Mouse (Mus musculus): ENCODE measurements around the gene Satb2. TPM values are rescaled to one million over a fixed set of nuclear protein-coding genes. Genes with fewer than 3 reads are reported as not detected.

Gene Satb2
- polyA plus RNA-seq, 1 experiment from 2014 or later: 0.07 TPM

DNA sequence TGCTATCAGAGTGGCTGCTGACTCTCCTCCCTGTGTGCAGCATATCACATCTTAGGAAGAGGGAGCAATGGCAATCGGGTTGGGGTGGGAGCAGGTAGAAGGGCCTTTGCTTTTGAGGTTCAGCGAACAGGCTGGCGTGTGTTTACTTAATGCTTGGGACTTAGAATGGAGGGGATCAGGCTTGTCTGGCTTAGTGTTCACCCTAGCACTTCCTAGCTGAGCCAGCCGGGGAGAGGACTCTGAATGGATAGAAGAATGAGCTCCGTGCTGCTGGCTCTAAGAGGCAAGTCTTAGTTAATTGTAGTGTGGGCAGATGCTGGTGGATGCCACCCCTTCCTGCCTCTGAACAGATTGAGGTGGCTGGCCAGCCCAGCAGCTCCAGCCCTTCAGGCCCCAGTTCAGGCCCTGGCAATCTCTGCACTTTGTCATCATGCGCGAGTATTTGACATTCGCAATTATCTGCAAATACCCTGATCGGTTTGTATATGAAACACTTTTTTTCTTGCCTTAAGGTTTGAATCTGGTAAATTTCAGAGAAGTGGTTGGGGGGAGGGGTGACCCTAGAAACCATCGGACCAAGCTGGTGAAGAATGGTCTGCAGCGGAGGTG is 3.6 kb upstream of the Satb2 start:
- peaks cover 96% of the 10 kb centered on the region for H3K27me3 ChIP-seq (replicated peaks)
- no peak overlapping the region for H3K27ac ChIP-seq (replicated peaks)
- 2% methylated on average over 11 of the region's 11 CpGs for WGBS
- H3K4me1 ChIP-seq: peaks cover 19% of the 10 kb centered on the region
- ATAC-seq (ENCODE audit: extremely low read depth, insufficient number of reproducible peaks, low FRiP score, low TSS enrichment): no peak
- H3K4me2 ChIP-seq: no peak overlapping the region
- no peaks in the 10 kb centered on the region for H3K36me3 ChIP-seq
- no peaks in the 10 kb centered on the region for H3K9me3 ChIP-seq
- H3K4me3 ChIP-seq: no peak overlapping the region
- no peak overlapping the region for H3K9ac ChIP-seq

GRCm38 (mm10) chr1:56981508-56981907 is 3.1 kb upstream of the Satb2 start:
- WGBS: 0% methylated on average over 1 of the region's 1 CpGs
- peaks cover 96% of the 10 kb centered on the region for H3K27me3 ChIP-seq (replicated peaks)
- H3K9ac ChIP-seq: no peak overlapping the region
- H3K27ac ChIP-seq (replicated peaks): no peak overlapping the region
- peaks cover 25% of the 10 kb centered on the region for H3K4me1 ChIP-seq
- no peaks in the 10 kb centered on the region for H3K9me3 ChIP-seq
- H3K4me3 ChIP-seq: no peak overlapping the region
- ATAC-seq (ENCODE audit: extremely low read depth, insufficient number of reproducible peaks, low FRiP score, low TSS enrichment): no peak
- no peaks in the 10 kb centered on the region for H3K36me3 ChIP-seq
- no peak overlapping the region for H3K4me2 ChIP-seq

GRCm38 (mm10) chr1:56980631-56981275 is 2.3 kb upstream of the Satb2 start:
- Histone ChIP-seq H3K4me3 (peak overlapping the region; percentile 25), H3K27ac (replicated peaks) (no peak overlapping the region), H3K4me1 (peaks cover 25% of the 10 kb centered on the region), H3K27me3 (replicated peaks) (peaks cover 96% of the 10 kb centered on the region), H3K36me3 (no peaks in the 10 kb centered on the region), H3K4me2 (peak overlapping the region; percentile 58), H3K9ac (no peak overlapping the region), H3K9me3 (no peaks in the 10 kb centered on the region)
- under 1% methylated on average over 27 of the region's 27 CpGs for WGBS
- no peak for ATAC-seq (ENCODE audit: extremely low read depth, insufficient number of reproducible peaks, low FRiP score, low TSS enrichment)

- H3K4me3 ChIP-seq: no peak overlapping the region
- H3K27me3 ChIP-seq (replicated peaks): peaks cover 93% of the 10 kb centered on the region
- H3K36me3 ChIP-seq: no peaks in the 10 kb centered on the region
- H3K4me2 ChIP-seq: no peak overlapping the region
- H3K9ac ChIP-seq: no peak overlapping the region
- H3K4me1 ChIP-seq: peaks cover 25% of the 10 kb centered on the region
- no peak overlapping the region for H3K27ac ChIP-seq (replicated peaks)
- WGBS: 2% methylated on average over 7 of the region's 7 CpGs
- no peak for ATAC-seq (ENCODE audit: extremely low read depth, insufficient number of reproducible peaks, low FRiP score, low TSS enrichment)
- no peaks in the 10 kb centered on the region for H3K9me3 ChIP-seq
Observed at GRCm38 (mm10) chr1:56979531-56980395, 1.3 kb upstream of the Satb2 start.

GRCm38 (mm10) chr1:56977201-56978100 is 999 bp downstream of the Satb2 start:
- H3K27me3 ChIP-seq (replicated peaks): peaks cover 73% of the 10 kb centered on the region
- no peak overlapping the region for H3K27ac ChIP-seq (replicated peaks)
- peaks cover 25% of the 10 kb centered on the region for H3K4me1 ChIP-seq
- no peak for ATAC-seq (ENCODE audit: extremely low read depth, insufficient number of reproducible peaks, low FRiP score, low TSS enrichment)
- H3K9ac ChIP-seq: no peak overlapping the region
- peak overlapping the region; percentile 39 for H3K4me3 ChIP-seq
- no peaks in the 10 kb centered on the region for H3K36me3 ChIP-seq
- peak overlapping the region; percentile 63 for H3K4me2 ChIP-seq
- under 1% methylated on average over 45 of the region's 45 CpGs for WGBS
- H3K9me3 ChIP-seq: no peaks in the 10 kb centered on the region

DNA sequence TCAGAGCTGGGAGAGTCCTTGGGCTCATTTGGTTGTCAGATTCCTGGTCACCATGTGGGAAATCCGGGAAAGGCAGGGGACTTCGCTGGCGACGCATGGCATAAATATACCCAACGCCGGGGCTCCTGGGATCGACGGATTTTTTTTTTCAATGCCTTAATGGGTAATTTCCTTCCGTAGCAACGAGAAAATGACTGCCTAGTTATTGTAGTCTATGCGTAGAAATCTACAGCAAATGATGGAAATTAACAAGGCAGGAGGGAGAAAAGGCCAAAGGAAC is 1.7 kb downstream of the Satb2 start:
- H3K27me3 ChIP-seq (replicated peaks): peaks cover 71% of the 10 kb centered on the region
- no peak overlapping the region for H3K27ac ChIP-seq (replicated peaks)
- H3K4me2 ChIP-seq: peak overlapping the region; percentile 63
- 1% methylated on average over 11 of the region's 11 CpGs for WGBS
- no peaks in the 10 kb centered on the region for H3K9me3 ChIP-seq
- peak overlapping the region; percentile 39 for H3K4me3 ChIP-seq
- peaks cover 29% of the 10 kb centered on the region for H3K4me1 ChIP-seq
- no peak for ATAC-seq (ENCODE audit: extremely low read depth, insufficient number of reproducible peaks, low FRiP score, low TSS enrichment)
- H3K9ac ChIP-seq: no peak overlapping the region
- no peaks in the 10 kb centered on the region for H3K36me3 ChIP-seq

- Histone ChIP-seq H3K4me2 (no peak overlapping the region), H3K9ac (no peak overlapping the region), H3K4me1 (peaks cover 34% of the 10 kb centered on the region), H3K4me3 (peak overlapping the region; percentile 39; the same call in 1 of the 2 replicates), H3K36me3 (no peaks in the 10 kb centered on the region), H3K9me3 (no peaks in the 10 kb centered on the region), H3K27ac (replicated peaks) (no peak overlapping the region), H3K27me3 (replicated peaks) (peaks cover 71% of the 10 kb centered on the region)
- ATAC-seq (ENCODE audit: extremely low read depth, insufficient number of reproducible peaks, low FRiP score, low TSS enrichment): no peak
- 3% methylated on average over 25 of the region's 25 CpGs for WGBS
Observed at GRCm38 (mm10) chr1:56976044-56976824, 2.2 kb downstream of the Satb2 start.

GRCm38 (mm10) chr1:56975546-56975945 is 2.9 kb downstream of the Satb2 start:
- Histone ChIP-seq H3K27ac (replicated peaks) (no peak overlapping the region), H3K9ac (no peak overlapping the region), H3K4me3 (no peak overlapping the region), H3K36me3 (no peaks in the 10 kb centered on the region), H3K9me3 (no peaks in the 10 kb centered on the region), H3K27me3 (replicated peaks) (peaks cover 71% of the 10 kb centered on the region), H3K4me2 (no peak overlapping the region), H3K4me1 (peaks cover 35% of the 10 kb centered on the region)
- WGBS: 2% methylated on average over 12 of the region's 12 CpGs
- no peak for ATAC-seq (ENCODE audit: extremely low read depth, insufficient number of reproducible peaks, low FRiP score, low TSS enrichment)

DNA sequence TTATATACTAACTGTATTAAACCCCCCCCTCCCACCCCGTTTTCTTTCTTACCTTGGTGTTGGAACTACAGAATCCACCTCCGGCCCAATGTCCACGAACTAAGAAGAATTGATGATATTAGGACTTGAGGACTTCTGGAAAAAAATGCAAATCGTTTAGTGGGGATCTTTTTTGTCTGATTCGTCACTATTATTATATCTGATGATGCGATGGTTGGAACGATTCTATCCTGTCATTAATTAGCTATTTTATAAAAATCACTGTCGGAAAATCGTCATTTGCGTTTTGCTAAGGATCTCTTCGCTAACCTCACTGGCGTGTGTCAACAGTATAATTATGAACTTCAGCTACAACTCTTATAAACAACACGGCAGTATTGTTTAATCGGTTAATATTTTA is 4.3 kb downstream of the Satb2 start:
- Histone ChIP-seq H3K27ac (replicated peaks) (no peak overlapping the region), H3K36me3 (no peaks in the 10 kb centered on the region), H3K9me3 (no peaks in the 10 kb centered on the region), H3K9ac (no peak overlapping the region), H3K4me1 (peaks cover 47% of the 10 kb centered on the region), H3K27me3 (replicated peaks) (peaks cover 71% of the 10 kb centered on the region), H3K4me2 (no peak overlapping the region), H3K4me3 (no peak overlapping the region)
- 6% methylated on average over 14 of the region's 14 CpGs for WGBS
- ATAC-seq (ENCODE audit: extremely low read depth, insufficient number of reproducible peaks, low FRiP score, low TSS enrichment): no peak

DNA sequence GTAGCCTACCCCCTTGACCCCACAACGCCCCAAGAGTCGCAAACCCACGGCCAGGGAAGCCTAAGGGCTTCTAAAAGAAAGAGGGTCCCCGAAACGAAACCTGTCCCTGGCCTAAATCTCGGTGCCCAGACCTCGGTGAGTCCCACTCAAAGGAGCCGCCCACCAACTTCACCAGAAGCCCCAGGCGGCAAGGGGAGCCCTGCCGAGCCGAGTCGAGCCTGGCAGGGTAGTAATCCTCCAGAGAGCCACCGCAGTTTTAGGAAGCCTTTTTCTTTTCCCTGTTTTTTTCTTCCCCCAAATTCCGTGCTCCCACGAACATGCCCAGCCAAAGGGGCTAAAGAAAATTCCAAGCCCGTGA is 4.9 kb downstream of the Satb2 start:
- H3K9ac ChIP-seq: peak overlapping the region; percentile 84

More for the DNA sequence above, 4.9 kb downstream of the Satb2 start:
- Histone ChIP-seq H3K4me2 (peak overlapping the region; percentile 91), H3K27ac (replicated peaks) (no peak overlapping the region), H3K9me3 (no peaks in the 10 kb centered on the region), H3K36me3 (no peaks in the 10 kb centered on the region), H3K27me3 (replicated peaks) (peaks cover 75% of the 10 kb centered on the region), H3K4me3 (peak overlapping the region; percentile 68), H3K4me1 (peaks cover 48% of the 10 kb centered on the region)
- ATAC-seq (ENCODE audit: extremely low read depth, insufficient number of reproducible peaks, low FRiP score, low TSS enrichment): no peak
- 1% methylated on average over 16 of the region's 16 CpGs for WGBS
